Mouse (Mus musculus): ENCODE measurements around the gene Nras.

Gene Nras

GRCm38 (mm10) chr3:103099667-103100066 lies 41.6 kb downstream of the Nras start:
- DNase-seq: no peak

- peak; percentile 31 for DNase-seq
Measured at GRCm38 (mm10) chr3:103100735-103101134, 42.6 kb downstream of the Nras start.

DNA sequence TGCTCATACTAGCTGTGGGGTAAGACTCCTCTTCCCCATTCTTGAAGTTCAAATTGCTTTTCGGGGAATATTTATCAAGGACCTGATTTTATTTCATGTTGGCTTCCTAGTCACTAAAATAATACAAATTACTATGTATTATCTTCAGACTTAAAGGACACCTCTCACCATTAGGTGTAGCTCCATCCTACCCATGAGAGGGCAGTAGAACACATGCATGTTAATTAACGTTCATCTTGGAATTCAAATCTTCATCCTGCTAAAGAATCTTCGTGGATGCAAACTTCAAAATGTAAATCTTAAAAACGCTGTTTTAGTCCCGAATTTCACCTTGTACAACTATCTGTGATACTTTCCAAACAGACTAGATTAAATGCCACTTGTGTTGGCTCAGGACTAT lies 43.1 kb downstream of the Nras start:
- no peak for DNase-seq

DNA sequence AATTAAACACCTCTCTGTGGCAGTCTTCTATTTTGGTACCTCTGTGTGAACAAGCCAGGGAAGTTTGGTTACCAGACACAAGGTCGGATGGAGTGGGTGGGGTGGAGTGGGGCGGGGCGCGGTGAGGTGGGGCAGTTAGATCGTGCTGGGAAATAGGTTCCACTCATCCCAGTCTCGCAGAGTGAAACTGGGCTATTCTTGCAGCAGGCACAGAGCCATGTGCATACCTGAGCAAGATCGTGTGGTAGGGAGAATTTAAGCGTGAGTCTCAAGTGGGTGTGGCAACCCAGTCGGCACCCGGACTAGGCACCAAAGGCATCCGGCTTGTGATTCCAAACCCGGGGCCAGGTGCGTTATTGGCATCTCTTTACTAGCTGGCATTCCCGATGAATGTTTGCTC lies 43.8 kb downstream of the Nras start:
- peak; percentile 9 for DNase-seq

GRCm38 (mm10) chr3:103102454-103103390 lies 44.6 kb downstream of the Nras start, which contains the start of gene Dennd2c:
TSS of gene Dennd2c (plus strand) at chr3:103102604.
- peak; percentile 93 for DNase-seq

DNA sequence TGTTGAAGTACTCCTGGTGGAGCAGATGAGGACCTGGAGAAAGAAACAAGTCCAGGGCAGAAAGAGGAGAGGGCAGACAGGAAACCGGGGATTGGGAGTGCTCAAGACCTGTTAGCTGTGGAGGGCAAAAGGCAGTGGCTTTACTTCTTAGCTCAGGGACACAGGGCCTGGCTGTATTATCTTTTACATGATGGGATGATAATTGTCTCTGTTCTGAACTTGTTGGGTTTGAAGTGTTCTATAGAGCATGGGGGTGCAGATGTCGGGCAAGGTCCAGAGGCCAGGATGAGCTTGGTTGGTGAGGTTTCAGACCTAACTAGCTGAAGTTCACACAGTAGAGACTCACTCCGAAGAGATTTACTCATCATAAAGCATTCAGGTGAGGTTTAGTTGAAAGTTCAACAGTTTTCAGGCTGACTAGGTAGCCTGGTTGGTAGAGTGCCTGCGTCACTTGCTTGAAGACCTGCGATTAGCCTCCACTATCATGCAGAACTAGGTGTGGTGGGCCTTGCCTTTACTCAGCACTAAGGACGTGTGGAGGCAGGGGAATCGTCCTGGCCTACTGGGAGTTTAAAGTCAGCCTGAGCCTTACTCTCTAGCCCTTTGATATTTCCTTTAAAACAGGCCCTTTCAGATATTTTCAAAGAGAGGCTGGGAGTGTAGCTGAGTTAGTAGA lies 49.6 kb downstream of the Nras start:
- DNase-seq: no peak

DNA sequence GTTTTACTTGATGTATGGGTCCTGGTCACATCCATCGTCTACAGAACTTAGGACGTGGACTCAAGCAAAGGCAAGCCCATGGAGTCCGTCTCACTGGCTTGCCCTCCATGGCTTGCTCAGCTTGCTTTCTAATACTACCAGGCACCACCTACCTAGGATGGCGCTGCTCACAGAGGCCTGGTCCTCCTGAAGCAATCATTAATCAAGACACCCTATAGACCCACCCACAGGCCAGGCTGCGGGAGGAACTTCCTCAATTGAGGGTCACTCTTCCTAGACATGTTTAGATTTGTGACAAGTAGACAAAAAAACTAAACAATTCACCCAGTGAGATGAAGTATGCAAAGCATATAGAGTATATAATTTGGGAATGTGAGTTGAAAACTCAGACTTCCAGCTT lies 54.1 kb downstream of the Nras start:
- DNase-seq: no peak
